Mouse (Mus musculus) G1E-ER4 (cell line): ENCODE data around the gene Hist1h4c. TPM values are rescaled to one million over a fixed set of nuclear protein-coding genes. Genes with fewer than 3 reads are reported as not detected.
"Not testable (repeated sequence)": the region's sequence is repeated elsewhere in the genome, so short reads cannot be mapped to it uniquely, and the experiment has no call there.

Experiments
- GATA1 ChIP-seq: IDR thresholded peaks from one replicate; pipeline ENCODE4 v1.8.0; 2012; ENCODE audit warnings: low read length, inconsistent platforms
- polyA plus RNA-seq: library from polyadenylated mRNA; stranded (reverse); fragments of >175 nt; gene quantifications from 2 replicates; pipeline ENCODE4 v1.2.3, GENCODE M21; 2012

Hist1h4c gene
- 4.1 and 4.5 TPM in 2 replicates for polyA plus RNA-seq

DNA sequence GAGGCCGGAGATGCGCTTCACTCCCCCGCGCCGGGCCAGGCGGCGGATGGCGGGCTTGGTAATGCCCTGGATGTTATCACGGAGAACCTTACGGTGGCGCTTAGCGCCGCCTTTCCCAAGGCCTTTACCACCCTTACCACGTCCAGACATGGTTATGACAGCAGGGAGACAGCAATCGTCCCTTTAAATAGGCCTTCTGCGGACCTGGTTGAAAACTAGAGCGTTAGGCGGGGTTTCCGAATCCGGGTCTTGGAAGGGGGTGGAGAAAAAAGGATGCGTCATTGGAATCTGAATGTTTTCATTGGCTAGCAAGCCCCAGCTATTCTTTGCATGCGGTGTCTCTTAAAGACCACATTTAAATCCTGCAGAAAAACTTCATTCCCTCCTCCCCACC, at the start of gene Hist1h4c:
Gene Hist1h4c, minus strand, starts transcription at position 155 of the 394 bp plus-strand sequence.
- TF ChIP-seq GATA1, result no peak

DNA sequence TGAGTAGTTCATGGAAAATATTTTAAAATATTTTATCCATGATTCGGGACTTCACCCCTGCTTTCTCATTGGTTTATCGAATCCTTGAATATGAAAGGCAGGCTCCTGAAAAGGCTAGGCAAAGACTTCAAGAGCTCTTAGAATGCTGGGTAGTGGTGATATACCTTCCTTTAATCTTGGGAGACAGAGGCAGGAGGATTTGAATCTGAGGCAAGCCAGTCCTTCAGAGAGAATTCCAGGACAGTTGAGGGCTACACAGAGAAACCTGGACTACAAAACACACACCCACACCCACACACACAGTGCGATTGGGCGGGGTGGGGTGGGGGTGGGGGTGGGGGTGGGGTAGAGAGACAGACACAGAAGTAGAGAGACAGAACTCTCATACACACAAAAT, 49.6 kb upstream of the Hist1h4c start:
- no peak for TF ChIP-seq GATA1

DNA sequence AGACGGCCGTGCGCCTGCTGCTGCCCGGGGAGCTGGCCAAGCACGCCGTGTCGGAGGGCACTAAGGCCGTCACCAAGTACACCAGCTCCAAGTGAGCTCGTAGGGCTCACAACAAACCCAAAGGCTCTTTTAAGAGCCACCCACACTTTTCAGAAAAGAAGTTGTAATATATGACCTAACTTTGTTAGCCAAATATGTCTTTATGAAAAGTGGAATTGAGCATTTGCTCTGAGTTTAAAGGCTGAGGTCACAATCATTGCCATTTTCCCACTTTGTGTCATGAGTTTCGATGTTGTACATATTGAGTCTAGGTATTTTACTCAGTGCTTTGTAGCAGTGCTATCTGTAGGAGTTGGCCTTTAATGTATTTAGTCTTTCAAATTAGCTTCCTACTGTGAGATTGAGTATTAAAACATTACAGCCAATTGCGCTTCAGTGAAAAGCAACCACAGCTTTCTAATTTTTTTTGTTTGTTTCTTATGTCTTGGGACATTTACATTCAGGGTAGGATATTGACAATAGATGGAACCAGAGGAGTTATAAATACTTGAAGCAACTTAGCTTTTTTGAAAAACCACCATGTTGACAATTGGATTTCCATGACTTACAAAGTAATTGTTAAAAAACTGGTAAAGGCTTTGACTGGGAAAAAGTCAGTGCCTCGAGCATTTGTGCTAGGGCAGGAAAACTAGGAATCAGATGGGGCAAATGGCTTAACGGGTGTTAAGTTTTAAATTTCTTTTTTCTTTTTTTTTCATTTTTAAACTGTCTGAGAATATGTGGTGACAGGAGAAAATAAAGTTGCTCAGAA, 49.0 kb upstream of the Hist1h4c start:
- TF ChIP-seq GATA1, result no peak

DNA sequence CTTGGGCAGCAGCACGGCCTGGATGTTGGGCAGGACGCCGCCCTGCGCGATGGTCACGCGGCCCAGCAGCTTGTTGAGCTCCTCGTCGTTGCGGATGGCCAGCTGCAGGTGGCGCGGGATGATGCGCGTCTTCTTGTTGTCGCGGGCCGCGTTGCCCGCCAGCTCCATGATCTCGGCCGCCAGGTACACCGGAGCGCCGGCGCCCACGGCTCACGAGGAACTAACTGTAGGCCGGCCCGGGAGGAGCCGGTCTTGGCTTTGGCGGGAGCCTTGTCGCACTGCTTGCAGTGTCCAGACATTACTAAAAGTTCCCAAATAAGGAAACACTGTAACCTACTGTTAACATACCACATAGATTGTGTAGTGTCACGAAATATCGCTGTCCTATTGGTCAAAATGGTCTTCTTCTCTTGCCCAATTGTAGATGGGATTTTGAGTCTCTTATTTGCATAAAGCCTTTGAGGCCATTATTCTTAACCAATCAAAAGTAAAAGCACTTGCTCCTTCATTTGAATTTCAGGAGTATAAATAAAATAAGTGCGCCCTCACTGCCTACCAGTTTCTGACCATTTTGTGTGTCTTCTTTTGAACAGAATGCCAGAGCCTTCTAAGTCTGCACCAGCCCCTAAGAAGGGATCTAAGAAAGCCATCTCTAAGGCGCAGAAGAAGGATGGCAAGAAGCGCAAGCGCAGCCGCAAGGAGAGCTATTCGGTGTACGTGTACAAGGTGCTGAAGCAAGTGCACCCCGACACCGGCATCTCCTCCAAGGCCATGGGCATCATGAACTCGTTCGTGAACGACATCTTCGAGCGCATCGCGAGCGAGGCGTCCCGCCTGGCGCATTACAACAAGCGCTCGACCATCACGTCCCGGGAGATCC, 48.2 kb upstream of the Hist1h4c start, which contains the start of gene Hist1h2bb:
Gene Hist1h2bb, plus strand, starts transcription at position 534 of the 880 bp plus-strand sequence.
- not testable (repeated sequence) for TF ChIP-seq GATA1

DNA sequence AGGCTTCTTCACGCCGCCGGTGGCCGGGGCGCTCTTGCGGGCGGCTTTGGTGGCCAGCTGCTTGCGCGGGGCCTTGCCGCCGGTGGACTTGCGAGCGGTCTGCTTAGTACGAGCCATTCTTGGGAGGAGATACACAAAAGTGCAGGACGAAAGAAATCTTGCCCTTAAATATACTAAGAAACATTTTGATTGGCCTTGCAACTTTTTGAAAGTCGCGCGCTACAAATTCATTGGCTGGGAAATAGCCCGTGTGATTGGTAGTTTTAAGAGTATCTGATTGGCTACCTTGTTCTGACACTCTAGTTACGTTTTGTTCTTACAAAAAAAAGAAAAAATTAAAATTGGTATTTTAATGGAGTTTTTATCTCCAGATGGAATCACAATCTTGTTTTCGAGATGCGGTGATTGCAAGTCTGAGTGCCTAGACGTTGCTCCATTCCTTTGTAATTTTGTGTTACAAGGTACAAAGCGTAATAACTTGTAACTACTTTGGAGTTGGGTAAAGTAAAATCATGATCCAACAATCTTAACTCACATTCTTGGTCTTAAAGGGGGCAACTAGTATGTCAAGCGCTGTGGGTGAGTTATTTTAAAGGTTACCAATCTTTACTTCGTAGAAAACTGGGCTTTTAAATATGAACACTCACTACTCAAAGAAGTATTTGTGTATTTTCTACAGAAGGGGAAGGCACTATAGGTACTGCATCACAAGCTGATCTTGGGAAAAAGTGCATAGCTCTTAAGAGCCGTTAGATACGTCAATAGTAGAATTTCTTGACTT, 47.3 kb upstream of the Hist1h4c start, which contains the start of gene Hist1h3c:
Gene Hist1h3c, minus strand, starts transcription at position 222 of the 781 bp plus-strand sequence.
- TF ChIP-seq GATA1, result no peak

DNA sequence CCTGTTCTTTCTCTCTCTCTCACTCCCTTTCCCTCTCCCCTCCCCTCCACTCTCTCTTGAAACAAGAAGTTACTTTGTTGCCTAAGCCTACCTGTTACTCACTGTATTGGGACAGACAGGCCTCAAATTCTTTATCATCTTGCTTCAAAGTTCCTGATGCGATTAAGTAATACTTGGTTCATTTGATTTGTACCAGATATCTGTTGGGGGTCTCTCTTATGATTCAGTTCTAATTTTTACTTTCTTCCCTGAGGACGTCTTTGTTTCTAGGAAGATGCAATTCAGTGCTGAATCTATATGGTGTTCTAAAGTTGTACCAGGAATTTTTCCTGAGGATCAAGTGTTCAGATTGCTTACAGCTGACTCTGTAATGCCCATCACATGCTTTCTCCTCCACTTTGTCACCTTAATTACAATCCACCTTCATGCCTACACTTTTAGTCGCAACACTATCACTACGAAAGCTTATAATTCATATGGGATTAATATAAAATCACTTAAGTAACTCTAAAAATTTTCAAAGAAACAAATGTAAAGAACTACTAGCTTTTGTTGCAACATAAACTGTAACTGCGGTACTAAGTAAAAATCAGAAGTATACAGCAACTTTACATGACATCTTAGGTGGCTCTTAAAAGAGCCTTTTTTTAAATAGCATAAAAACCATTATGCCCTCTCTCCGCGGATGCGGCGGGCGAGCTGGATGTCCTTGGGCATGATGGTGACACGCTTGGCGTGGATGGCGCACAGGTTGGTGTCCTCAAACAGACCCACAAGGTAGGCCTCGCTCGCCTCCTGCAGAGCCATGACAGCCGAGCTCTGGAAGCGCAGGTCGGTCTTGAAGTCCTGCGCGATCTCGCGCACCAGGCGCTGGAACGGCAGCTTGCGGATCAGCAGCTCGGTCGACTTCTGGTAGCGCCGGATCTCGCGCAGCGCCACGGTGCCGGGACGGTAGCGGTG, 46.4 kb upstream of the Hist1h4c start:
- TF ChIP-seq GATA1, result no peak

DNA sequence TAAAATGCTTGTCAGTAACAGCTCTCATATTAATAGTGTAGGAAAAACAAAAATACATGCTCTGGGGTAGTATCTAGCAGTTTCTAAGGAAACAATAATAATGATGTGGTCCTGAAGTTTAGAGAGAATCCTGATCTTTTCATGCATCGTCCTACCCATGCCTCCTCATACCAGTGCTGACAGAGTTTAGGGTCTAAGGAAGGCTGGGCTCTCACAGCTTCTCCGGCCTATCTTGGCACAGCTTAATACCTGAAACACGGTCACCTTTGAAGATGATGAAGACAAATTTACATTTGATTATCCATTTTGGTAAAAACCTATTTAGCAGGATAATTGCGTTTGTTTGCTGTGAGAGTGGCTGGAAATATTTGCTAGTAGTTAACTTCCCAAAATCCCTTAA, 45.7 kb upstream of the Hist1h4c start:
- TF ChIP-seq GATA1, result no peak

DNA sequence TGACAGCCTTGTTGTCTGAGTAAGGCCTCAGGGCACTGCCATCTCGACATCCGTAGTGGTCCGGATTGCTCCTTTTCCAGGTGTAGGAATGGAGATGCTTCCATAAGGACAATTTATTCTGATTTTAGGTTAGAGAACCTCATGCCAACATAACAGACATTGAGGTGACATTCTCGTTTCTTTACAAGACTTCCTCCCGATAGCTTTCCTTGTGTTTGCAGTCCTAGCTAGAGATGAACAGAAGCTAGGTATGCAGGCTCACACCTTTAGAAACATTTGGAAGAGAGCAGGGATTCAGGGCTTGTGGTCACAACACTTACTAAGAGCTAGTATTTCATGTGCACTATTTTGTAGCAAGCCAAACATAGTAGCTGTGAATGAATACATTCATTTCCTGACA, 45.0 kb upstream of the Hist1h4c start:
- no peak for TF ChIP-seq GATA1

DNA sequence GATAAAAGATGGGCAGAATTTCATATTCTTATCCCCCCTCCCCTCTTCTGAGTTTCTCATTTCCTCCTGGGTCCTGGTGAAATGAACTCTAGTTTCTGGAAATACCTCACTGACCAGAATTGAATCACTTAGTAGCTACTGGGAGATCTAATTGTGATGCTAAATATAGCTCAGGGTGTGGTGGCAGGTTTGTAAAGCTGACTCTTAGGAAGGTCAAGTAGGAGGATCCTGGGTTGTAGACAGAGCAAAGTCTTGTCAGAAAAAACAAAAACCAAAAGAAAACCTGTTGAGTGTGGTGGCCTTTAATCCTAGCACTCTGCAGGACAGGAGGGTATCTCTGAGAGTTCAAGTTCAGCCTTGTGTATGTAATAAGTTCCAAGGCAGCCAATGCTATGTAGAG, 43.8 kb upstream of the Hist1h4c start:
- TF ChIP-seq GATA1, result no peak

DNA sequence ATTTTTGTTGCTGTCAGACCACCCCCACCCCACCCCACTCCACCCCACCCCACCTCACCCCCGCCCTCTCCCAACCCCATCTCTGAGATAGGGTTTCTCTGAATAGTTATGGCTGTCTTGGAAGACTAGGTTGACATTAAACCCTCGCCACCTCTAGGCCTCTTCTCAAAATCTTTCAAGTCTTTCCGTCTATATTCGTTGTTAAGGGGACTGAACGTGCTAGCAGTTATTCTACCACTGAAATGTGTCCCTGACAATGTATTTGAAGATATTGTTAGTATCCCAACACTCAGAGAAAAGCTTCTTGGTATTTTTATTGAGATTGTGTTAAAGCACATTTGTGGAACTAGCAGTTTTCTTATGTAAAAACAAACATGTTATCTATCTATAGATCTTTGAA, 42.7 kb upstream of the Hist1h4c start:
- TF ChIP-seq GATA1, result no peak

DNA sequence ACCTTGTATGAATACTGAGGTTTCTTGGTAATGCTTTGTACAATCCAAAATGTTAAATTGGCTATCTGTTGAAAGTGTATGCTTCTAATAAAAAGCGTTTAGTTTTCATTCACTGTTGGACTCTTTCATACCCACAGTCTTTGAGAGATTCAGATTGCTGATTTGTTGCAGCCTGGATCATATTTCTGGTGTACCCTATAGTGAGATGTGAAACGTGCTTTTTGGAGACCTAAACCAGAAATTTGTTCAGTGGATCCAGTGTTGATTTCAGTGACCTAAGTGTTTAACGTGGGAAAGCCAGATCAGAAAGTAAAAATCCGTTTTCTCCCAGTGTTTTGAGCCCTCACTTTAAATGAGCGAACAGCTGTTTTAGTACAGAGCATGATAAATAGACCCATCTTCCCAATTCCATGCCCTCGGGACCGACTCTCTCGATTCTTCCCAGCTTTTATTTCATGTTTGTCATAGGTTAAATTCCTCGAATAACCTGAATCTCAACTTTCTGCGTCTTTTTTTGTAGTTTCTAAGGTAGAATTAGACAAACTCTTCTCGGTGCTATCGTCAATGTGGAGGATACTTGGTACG, 42.1 kb upstream of the Hist1h4c start:
- TF ChIP-seq GATA1, result no peak

DNA sequence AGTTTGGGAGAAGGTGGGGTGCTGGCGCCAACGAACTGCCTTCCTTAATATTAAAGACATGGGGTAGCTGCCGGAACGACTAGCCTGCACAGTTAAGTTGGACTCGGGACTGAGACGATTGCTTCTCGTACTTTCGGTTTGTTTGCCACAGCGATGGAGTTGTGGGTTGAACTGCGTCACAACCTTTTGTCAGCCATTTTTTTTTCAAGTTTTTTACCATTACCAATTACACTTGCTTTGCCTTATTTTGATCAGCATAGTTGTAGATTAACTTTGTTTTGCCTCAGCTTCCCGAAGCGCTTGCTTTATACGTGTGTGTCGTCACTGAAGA, 41.6 kb upstream of the Hist1h4c start:
- no peak for TF ChIP-seq GATA1

DNA sequence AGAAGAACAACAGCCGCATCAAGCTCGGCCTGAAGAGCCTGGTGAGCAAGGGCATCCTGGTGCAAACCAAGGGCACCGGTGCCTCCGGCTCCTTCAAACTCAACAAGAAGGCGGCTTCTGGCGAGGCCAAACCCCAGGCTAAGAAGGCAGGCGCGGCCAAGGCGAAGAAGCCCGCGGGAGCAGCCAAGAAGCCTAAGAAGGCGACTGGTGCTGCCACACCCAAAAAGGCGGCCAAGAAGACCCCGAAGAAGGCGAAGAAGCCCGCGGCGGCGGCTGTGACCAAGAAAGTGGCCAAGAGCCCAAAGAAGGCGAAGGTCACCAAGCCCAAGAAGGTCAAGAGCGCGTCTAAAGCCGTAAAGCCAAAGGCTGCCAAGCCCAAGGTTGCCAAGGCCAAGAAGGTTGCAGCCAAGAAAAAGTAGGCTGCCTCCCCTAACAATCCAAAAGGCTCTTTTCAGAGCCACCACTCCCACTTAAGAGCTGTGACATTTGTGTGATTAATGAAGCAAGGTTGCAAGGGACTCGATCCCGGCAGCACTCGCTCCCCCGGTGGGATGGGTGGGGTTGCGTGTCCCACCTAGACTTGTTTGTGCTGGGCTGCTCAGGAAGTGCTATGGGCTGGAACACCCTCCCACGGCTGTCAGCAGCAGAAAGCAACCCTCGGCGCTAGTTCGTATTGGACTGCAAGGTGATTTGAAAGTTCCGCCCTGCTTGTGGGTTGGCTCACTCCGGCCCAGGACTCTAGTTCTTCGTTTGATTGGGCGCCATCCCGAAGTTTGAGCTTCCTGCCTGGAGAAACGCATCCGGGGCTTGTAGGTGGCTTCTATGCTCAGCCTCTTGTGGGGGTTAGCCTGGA, 41.0 kb upstream of the Hist1h4c start:
- TF ChIP-seq GATA1, result no peak

DNA sequence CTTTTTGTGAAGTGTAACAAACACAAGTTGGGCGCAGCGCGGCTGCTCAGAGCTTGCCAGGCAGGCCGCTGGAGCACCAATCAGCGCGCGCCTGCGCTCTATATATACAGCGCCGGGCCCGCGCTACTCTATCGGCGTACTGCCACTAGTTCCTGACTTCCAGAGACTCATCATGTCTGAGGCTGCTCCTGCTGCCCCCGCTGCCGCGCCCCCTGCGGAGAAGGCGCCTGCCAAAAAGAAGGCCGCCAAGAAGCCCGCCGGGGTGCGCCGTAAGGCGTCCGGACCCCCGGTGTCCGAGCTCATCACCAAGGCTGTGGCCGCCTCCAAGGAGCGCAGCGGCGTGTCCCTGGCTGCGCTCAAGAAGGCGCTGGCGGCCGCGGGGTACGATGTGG, 40.4 kb upstream of the Hist1h4c start, which contains the start of gene Hist1h1c:
Gene Hist1h1c, plus strand, starts transcription at position 132 of the 392 bp plus-strand sequence.
- TF ChIP-seq GATA1, result no peak
